Mouse (Mus musculus): ENCODE measurements around the gene Creb5. TPM values are rescaled to one million over a fixed set of nuclear protein-coding genes. Genes with fewer than 3 reads are reported as not detected.

Gene Creb5
- polyA plus RNA-seq, 1 experiment from 2014 or later: 0.20 TPM

DNA sequence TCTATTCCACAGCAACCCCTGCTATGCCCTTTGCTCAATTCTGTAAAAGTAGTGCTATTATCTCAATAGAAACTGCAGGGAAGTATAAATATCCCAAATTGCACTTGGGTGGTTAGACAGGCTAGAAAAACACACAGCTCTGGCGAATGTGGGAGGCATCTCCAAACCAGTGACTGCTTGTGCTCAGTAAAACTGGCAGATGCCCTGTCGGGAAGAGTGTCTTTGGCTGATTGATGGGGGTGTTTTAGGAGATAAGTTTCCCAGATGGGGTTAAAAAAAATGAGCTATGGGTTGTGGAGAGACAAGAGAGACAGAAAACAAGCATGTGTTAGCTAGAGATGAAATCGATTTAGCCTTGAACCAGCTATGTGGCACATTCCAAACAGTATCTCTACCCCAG is 163.4 kb downstream of the Creb5 start:
- Histone ChIP-seq H3K4me1 (ENCODE audit: insufficient read depth) (peaks cover 12% of the 10 kb centered on the region), H3K4me3 (ENCODE audit: low read depth, low read length) (no peak overlapping the region), H3K27ac (ENCODE audit: low read depth) (no peak overlapping the region), H3K27me3 (ENCODE audit: insufficient read depth, low read length) (peaks cover 72% of the 10 kb centered on the region), H3K4me2 (ENCODE audit: low read depth, low read length) (no peak overlapping the region), H3K9ac (replicated peaks) (no peak overlapping the region), H3K9me3 (ENCODE audit: low read length) (no peaks in the 10 kb centered on the region), H3K36me3 (replicated peaks; ENCODE audit: insufficient read depth, low read length) (no peaks in the 10 kb centered on the region)
- no peak for ATAC-seq
- no peak for DNase-seq
- TF ChIP-seq CTCF (IDR thresholded peaks at IDR 0.05; ENCODE audit: low read depth) (no peak), EP300 (IDR thresholded peaks at IDR 0.05; ENCODE audit: low read depth) (no peak)
- 47% methylated on average over 3 of the region's 3 CpGs for WGBS (ENCODE audit: insufficient replicate concordance)

DNA sequence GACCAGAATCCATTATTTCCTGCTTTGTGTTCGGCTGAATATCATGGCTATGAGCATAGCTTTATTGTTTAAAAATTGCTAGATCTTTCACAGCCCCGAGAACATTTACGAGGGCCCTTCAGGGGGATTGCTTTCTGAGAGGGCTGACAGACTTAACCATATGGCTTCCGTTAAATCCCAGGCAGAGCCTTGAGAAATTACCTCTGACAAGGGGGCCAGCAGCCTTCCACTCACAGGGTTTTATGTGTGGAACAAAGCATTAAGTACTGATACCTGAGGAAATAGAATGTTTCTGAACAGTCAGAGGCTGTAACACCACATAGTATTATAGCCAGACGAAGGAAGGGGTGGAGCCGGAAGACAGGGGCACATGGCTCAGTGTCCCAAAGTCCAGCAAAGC is 165.2 kb downstream of the Creb5 start:
- H3K9me3 ChIP-seq (ENCODE audit: low read length): no peaks in the 10 kb centered on the region
- no peak for TF ChIP-seq CTCF (IDR thresholded peaks at IDR 0.05; ENCODE audit: low read depth)
- TF ChIP-seq EP300 (IDR thresholded peaks at IDR 0.05; ENCODE audit: low read depth): no peak
- 50% methylated on average over 6 of the region's 6 CpGs for WGBS (ENCODE audit: insufficient replicate concordance)

DNA sequence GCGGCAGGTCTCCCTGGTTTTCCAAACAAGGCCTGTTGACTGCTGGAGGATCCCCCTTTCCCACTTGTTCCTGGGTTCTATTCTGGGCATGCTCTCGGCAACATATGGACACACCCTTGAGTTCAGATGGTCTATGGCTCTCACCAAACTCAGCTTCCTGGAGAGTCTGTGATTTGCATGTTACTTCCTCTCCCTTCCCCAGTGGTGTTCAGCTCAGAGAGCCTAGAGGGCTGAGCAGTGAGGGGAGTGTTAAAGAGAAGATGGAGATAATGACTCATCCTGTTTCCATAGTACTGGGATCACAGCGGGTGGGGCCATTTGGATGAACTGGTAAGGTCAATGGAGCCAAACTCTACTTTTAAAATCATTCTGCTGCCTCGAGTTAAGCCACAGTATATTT is 168.4 kb downstream of the Creb5 start:
- Histone ChIP-seq H3K4me3 (ENCODE audit: low read depth, low read length) (no peak overlapping the region), H3K4me2 (ENCODE audit: low read depth, low read length) (no peak overlapping the region), H3K4me1 (ENCODE audit: insufficient read depth) (no peaks in the 10 kb centered on the region), H3K27me3 (ENCODE audit: insufficient read depth, low read length) (peaks cover 61% of the 10 kb centered on the region), H3K9me3 (ENCODE audit: low read length) (no peaks in the 10 kb centered on the region), H3K9ac (replicated peaks) (no peak overlapping the region), H3K27ac (ENCODE audit: low read depth) (no peak overlapping the region), H3K36me3 (replicated peaks; ENCODE audit: insufficient read depth, low read length) (no peaks in the 10 kb centered on the region)
- 49% methylated on average over 4 of the region's 4 CpGs for whole genome bisulfite sequencing (ENCODE audit: insufficient replicate concordance)
- no peak for TF ChIP-seq EP300 (IDR thresholded peaks at IDR 0.05; ENCODE audit: low read depth)
- no peak for TF ChIP-seq CTCF (IDR thresholded peaks at IDR 0.05; ENCODE audit: low read depth)
- ATAC-seq: no peak
- DNase-seq: no peak

More for the DNA sequence above, 165.2 kb downstream of the Creb5 start:
- H3K4me1 ChIP-seq (ENCODE audit: insufficient read depth): peaks cover 12% of the 10 kb centered on the region
- no peaks in the 10 kb centered on the region for H3K36me3 ChIP-seq (replicated peaks; ENCODE audit: insufficient read depth, low read length)
- no peak overlapping the region for H3K9ac ChIP-seq (replicated peaks)
- DNase-seq: no peak
- H3K4me3 ChIP-seq (ENCODE audit: low read depth, low read length): no peak overlapping the region
- no peak overlapping the region for H3K27ac ChIP-seq (ENCODE audit: low read depth)
- peaks cover 71% of the 10 kb centered on the region for H3K27me3 ChIP-seq (ENCODE audit: insufficient read depth, low read length)
- no peak overlapping the region for H3K4me2 ChIP-seq (ENCODE audit: low read depth, low read length)
- no peak for ATAC-seq

DNA sequence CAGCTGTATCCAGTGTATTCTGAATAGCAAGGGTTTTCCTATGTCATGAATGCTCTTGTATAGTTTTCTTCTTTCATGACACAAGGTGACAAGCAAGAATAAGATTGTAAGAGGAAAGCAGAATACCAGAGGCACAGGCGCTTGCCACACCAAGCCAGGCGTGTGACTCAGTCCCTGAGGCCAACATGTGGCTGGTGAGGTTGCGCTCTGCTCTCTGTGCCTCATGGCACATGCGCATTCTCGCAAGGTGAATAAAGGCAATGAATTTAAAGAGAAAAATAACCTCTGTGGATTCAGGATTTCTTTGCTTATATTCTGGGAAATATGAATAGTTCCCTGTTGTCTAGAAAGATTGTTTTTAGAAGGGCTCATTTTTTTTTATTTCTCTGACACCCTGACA is 169.0 kb downstream of the Creb5 start:
- TF ChIP-seq CTCF (IDR thresholded peaks at IDR 0.05; ENCODE audit: low read depth): no peak
- TF ChIP-seq EP300 (IDR thresholded peaks at IDR 0.05; ENCODE audit: low read depth): no peak
- H3K27ac ChIP-seq (ENCODE audit: low read depth): no peak overlapping the region
- WGBS (ENCODE audit: insufficient replicate concordance): 83% methylated on average over 5 of the region's 5 CpGs
- no peak overlapping the region for H3K4me2 ChIP-seq (ENCODE audit: low read depth, low read length)
- H3K36me3 ChIP-seq (replicated peaks; ENCODE audit: insufficient read depth, low read length): no peaks in the 10 kb centered on the region
- H3K27me3 ChIP-seq (ENCODE audit: insufficient read depth, low read length): peaks cover 55% of the 10 kb centered on the region
- DNase-seq (no peak), ATAC-seq (no peak)
- H3K4me3 ChIP-seq (ENCODE audit: low read depth, low read length): no peak overlapping the region
- no peak overlapping the region for H3K9ac ChIP-seq (replicated peaks)
- no peaks in the 10 kb centered on the region for H3K9me3 ChIP-seq (ENCODE audit: low read length)
- no peaks in the 10 kb centered on the region for H3K4me1 ChIP-seq (ENCODE audit: insufficient read depth)

DNA sequence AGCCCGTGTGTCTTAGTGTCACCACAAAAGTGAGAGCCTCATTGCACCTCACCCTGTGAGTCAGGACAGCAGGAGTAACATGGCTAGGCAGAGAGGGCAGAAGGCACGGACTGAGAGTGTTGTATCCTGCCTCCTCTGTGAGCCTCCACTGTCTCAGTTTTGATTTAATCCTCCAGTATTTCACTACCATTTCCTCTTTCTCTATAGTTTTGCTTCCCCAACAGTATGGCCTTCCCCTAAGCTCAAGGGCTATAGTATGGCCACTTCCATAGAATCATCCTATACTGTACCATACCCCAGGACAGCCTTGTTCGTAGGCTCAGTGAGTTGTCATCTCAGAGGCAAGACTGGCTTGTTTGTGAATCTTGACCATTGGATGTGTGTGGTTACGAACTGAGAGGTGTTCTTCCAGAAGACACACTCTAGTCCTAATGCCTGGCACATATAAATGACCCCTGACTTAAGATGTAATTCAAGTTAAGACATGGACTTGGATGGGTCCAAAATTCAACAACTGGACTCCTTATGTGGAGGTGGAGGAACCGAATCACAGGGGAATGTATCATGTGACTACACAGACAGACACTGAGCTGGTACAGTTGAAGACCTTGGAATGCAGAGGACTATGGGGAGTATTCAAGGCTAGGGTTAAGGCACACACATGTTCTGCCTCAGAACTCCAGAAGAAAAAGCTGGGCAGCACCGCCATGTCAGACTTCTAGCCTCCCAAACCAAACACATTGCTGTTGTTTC is 173.1 kb downstream of the Creb5 start:
- no peaks in the 10 kb centered on the region for H3K4me1 ChIP-seq (ENCODE audit: insufficient read depth)
- H3K27ac ChIP-seq (ENCODE audit: low read depth): no peak overlapping the region
- no peak overlapping the region for H3K4me2 ChIP-seq (ENCODE audit: low read depth, low read length)
- no peak overlapping the region for H3K4me3 ChIP-seq (ENCODE audit: low read depth, low read length)
- DNase-seq (no peak), ATAC-seq (no peak)
- H3K36me3 ChIP-seq (replicated peaks; ENCODE audit: insufficient read depth, low read length): no peaks in the 10 kb centered on the region
- no peak overlapping the region for H3K9ac ChIP-seq (replicated peaks)
- 69% methylated on average over 6 of the region's 6 CpGs for WGBS (ENCODE audit: insufficient replicate concordance)
- peaks cover 36% of the 10 kb centered on the region for H3K27me3 ChIP-seq (ENCODE audit: insufficient read depth, low read length)
- no peaks in the 10 kb centered on the region for H3K9me3 ChIP-seq (ENCODE audit: low read length)
- TF ChIP-seq EP300 (IDR thresholded peaks at IDR 0.05; ENCODE audit: low read depth) (no peak), CTCF (IDR thresholded peaks at IDR 0.05; ENCODE audit: low read depth) (no peak)

DNA sequence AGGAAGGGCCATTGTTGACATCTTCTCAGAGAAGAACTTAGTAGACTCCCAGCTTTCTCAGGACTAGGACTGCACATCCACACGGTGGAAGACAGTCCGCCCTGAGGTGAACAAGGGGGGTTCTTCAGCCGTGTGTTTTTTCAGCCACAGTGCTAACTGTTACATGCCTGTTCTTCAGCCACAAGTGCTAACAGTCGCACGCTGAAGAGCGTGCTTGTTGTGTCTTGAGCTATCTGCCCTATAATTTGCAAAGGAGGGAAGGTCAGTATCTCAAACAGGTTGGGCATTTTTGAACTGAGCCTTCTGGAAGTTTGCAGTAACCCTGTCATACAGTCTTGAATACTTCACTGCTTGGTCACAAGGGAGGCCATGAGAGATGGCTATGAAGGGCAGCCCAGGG is 174.0 kb downstream of the Creb5 start:
- H3K27me3 ChIP-seq (ENCODE audit: insufficient read depth, low read length): peaks cover 31% of the 10 kb centered on the region
- H3K36me3 ChIP-seq (replicated peaks; ENCODE audit: insufficient read depth, low read length): no peaks in the 10 kb centered on the region
- H3K4me1 ChIP-seq (ENCODE audit: insufficient read depth): no peaks in the 10 kb centered on the region
- DNase-seq: no peak
- 81% methylated on average over 6 of the region's 6 CpGs for WGBS (ENCODE audit: insufficient replicate concordance)
- no peak for ATAC-seq
- no peak overlapping the region for H3K27ac ChIP-seq (ENCODE audit: low read depth)
- no peak overlapping the region for H3K9ac ChIP-seq (replicated peaks)
- no peak for TF ChIP-seq CTCF (IDR thresholded peaks at IDR 0.05; ENCODE audit: low read depth)
- TF ChIP-seq EP300 (IDR thresholded peaks at IDR 0.05; ENCODE audit: low read depth): no peak
- no peak overlapping the region for H3K4me3 ChIP-seq (ENCODE audit: low read depth, low read length)
- H3K9me3 ChIP-seq (ENCODE audit: low read length): no peaks in the 10 kb centered on the region
- no peak overlapping the region for H3K4me2 ChIP-seq (ENCODE audit: low read depth, low read length)
